Mouse (Mus musculus) neural tube, embryonic 12.5 days (tissue): ENCODE results near the gene Rnase10. TPM values are rescaled to one million over a fixed set of nuclear protein-coding genes. Genes with fewer than 3 reads are reported as not detected.

Source experiments
- ATAC-seq: fragments of 200-750 bp; cut with Nextera tagmentation; 2 replicates; pipeline ENCODE4 v1.8.0; 2017; ENCODE audit warnings: low read depth, mild to moderate bottlenecking, moderate TSS enrichment, moderate library complexity; ENCODE audit not compliant: low FRiP score
- H3K27ac ChIP-seq: fragments of 300-500 bp; sonication (generic); 2 replicates; pipeline ENCODE4 v1.5.1; 2016
- H3K27me3 ChIP-seq: fragments of 300-500 bp; sonication (generic); replicated peaks from 2 replicates; pipeline ENCODE4 v1.6.1; 2016; ENCODE audit warnings: mild to moderate bottlenecking
- H3K36me3 ChIP-seq: fragments of 300-500 bp; sonication (generic); 2 replicates; pipeline ENCODE4 v1.6.1; 2016; ENCODE audit warnings: mild to moderate bottlenecking
- H3K4me1 ChIP-seq: fragments of 300-500 bp; sonication (generic); 2 replicates; pipeline ENCODE4 v1.6.1; 2016
- H3K4me2 ChIP-seq: fragments of 300-500 bp; sonication (generic); replicated peaks from 2 replicates; pipeline ENCODE4 v1.6.1; 2016; ENCODE audit warnings: mild to moderate bottlenecking
- H3K4me3 ChIP-seq: fragments of 300-500 bp; sonication (generic); 2 replicates; pipeline ENCODE4 v1.5.1; 2016
- H3K9ac ChIP-seq: fragments of 300-500 bp; sonication (generic); 2 replicates; pipeline ENCODE4 v1.6.1; 2016; ENCODE audit warnings: mild to moderate bottlenecking
- H3K9me3 ChIP-seq: fragments of 300-500 bp; sonication (generic); 2 replicates; pipeline ENCODE4 v1.6.1; 2016; ENCODE audit warnings: mild to moderate bottlenecking
- WGBS: fragments of 180-500 bp; shearing (Covaris S2); methylation state at CpG from one replicate; pipeline ENCODE4 v1.1.7; 2016; 5-methylcytosine and 5-hydroxymethylcytosine counted together
- polyA plus RNA-seq: library from polyadenylated mRNA; unstranded; fragments of >200 nt; fragmentation: Nextera tagmentation; extraction: Ambion mirVana; gene quantifications from 2 replicates; pipeline ENCODE4 v1.2.1, GENCODE M21; 2016

Rnase10 gene
- polyA plus RNA-seq, 1 experiment from 2014 or later, result not detected

- Histone ChIP-seq H3K4me2 (0 out of 2 replicates have a peak overlapping the region, but pooled peaks have one; percentile 7), H3K4me1 (no peaks in the 10 kb centered on the region), H3K27ac (no peak overlapping the region), H3K4me3 (no peak overlapping the region), H3K9ac (no peak overlapping the region), H3K27me3 (no peaks in the 10 kb centered on the region), H3K36me3 (no peaks in the 10 kb centered on the region), H3K9me3 (no peaks in the 10 kb centered on the region)
- 27% methylated on average over 13 of the region's 13 CpGs for WGBS
- 0 out of 2 replicates have a peak, but pooled peaks have one; percentile 43 for ATAC-seq
Observed at GRCm38 (mm10) chr14:51054243-51055237, 47.0 kb downstream of the Rnase10 start.

GRCm38 (mm10) chr14:51057401-51057831 is 49.9 kb downstream of the Rnase10 start, which contains the start of gene Rnase12:
TSS of gene Rnase12 (minus strand) at chr14:51057661.
- H3K4me1 ChIP-seq, result no peaks in the 10 kb centered on the region
- no peak within 1 kb of the TSS for H3K4me3 ChIP-seq
- 77% methylated on average over 9 of the region's 9 CpGs for WGBS
- no peak within 1 kb of the TSS for H3K4me2 ChIP-seq
- H3K9me3 ChIP-seq, result no peaks in the 10 kb centered on the region
- no peaks in the 10 kb centered on the region for H3K27me3 ChIP-seq
- H3K9ac ChIP-seq, result no peak within 1 kb of the TSS
- no peaks in the 10 kb centered on the region for H3K36me3 ChIP-seq
- no peak within 1 kb of the TSS for H3K27ac ChIP-seq
- no peak for ATAC-seq

Other genes with a start within 250 kb of the Rnase10 start
- gene Ttc5, start 222.2 kb upstream of the Rnase10 start, polyA plus RNA-seq, result 102 and 110 TPM in 2 replicates
- gene Ccnb1ip1, start 200.0 kb upstream of the Rnase10 start, polyA plus RNA-seq, result not detected in 2 replicates
- 51.3 and 58.6 TPM in 2 replicates for gene Parp2, start 199.9 kb upstream of the Rnase10 start, polyA plus RNA-seq
- gene Tep1, start 137.2 kb upstream of the Rnase10 start, polyA plus RNA-seq, result 5.8 and 5.9 TPM in 2 replicates
- 0.47 and 0.81 TPM in 2 replicates for gene Klhl33, start 110.2 kb upstream of the Rnase10 start, polyA plus RNA-seq
- gene Osgep, start 82.9 kb upstream of the Rnase10 start, polyA plus RNA-seq, result 120 and 129 TPM in 2 replicates
- 272 and 279 TPM in 2 replicates for gene Apex1, start 82.8 kb upstream of the Rnase10 start, polyA plus RNA-seq
- gene Pip4p1, start 76.9 kb upstream of the Rnase10 start, polyA plus RNA-seq, result 80.0 and 87.1 TPM in 2 replicates
- gene Pnp, start 76.7 kb upstream of the Rnase10 start, polyA plus RNA-seq, result 38.6 and 39.9 TPM in 2 replicates
- gene Gm49342, start 63.2 kb upstream of the Rnase10 start, polyA plus RNA-seq, result not detected in 2 replicates
- gene Pnp2, start 51.8 kb upstream of the Rnase10 start, polyA plus RNA-seq, result 0.28 and 0.29 TPM in 2 replicates
- not detected in 2 replicates for gene Rnase9, start 34.1 kb downstream of the Rnase10 start, polyA plus RNA-seq
- not detected in 2 replicates for gene Rnase11, start 42.4 kb downstream of the Rnase10 start, polyA plus RNA-seq
- not detected in 2 replicates for gene Rnase12, start 49.9 kb downstream of the Rnase10 start, polyA plus RNA-seq
- gene Olfr750, start 66.7 kb downstream of the Rnase10 start, polyA plus RNA-seq, result not detected in 2 replicates
- gene Rnase4, start 83.3 kb downstream of the Rnase10 start, polyA plus RNA-seq, result 11.6 and 14.5 TPM in 2 replicates
- gene Ang, start 83.4 kb downstream of the Rnase10 start, polyA plus RNA-seq, result 3.1 and 4.2 TPM in 2 replicates
- gene Eddm3b, start 106.7 kb downstream of the Rnase10 start, polyA plus RNA-seq, result not detected in 2 replicates
- gene Rnase6, start 116.2 kb downstream of the Rnase10 start, polyA plus RNA-seq, result 0.11 and 0.24 TPM in 2 replicates
- gene Rnase1, start 139.0 kb downstream of the Rnase10 start, polyA plus RNA-seq, result 0.39 TPM in 1 of 2 replicates, not detected in the other
- not detected in 2 replicates for gene Rnase2b, start 154.5 kb downstream of the Rnase10 start, polyA plus RNA-seq
- gene Ang2, start 191.4 kb downstream of the Rnase10 start, polyA plus RNA-seq, result not detected in 2 replicates
- not detected in 2 replicates for gene Ear14, start 195.6 kb downstream of the Rnase10 start, polyA plus RNA-seq
- gene Rnase2a, start 248.4 kb downstream of the Rnase10 start, polyA plus RNA-seq, result not detected in 2 replicates